Mouse (Mus musculus) lung, postnatal 0 days (tissue): ENCODE measurements around the gene Rbm39.
"Not testable (repeated sequence)": the region's sequence is repeated elsewhere in the genome, so short reads cannot be mapped to it uniquely, and the experiment has no call there.

Experiments
- CTCF ChIP-seq: IDR thresholded peaks from 2 replicates; pipeline ENCODE4 v1.5.1; 2016; ENCODE audit warnings: antibody characterized with exemption, mild to moderate bottlenecking
- EP300 ChIP-seq: IDR thresholded peaks from 2 replicates; pipeline ENCODE4 v1.6.1; 2016; ENCODE audit warnings: antibody characterized with exemption, mild to moderate bottlenecking, control low read depth

GRCm38 (mm10) chr2:156189241-156189640 lies 9.2 kb upstream of the Rbm39 start:
- not testable (repeated sequence) for TF ChIP-seq EP300, CTCF
